Mouse (Mus musculus) right cerebral cortex, postnatal 14 days (tissue): ENCODE results near the gene Synj2.

Experiments
- DNase-seq: peaks from one replicate; pipeline ENCODE4 v3.0.0; 2022

The Synj2 gene

DNA sequence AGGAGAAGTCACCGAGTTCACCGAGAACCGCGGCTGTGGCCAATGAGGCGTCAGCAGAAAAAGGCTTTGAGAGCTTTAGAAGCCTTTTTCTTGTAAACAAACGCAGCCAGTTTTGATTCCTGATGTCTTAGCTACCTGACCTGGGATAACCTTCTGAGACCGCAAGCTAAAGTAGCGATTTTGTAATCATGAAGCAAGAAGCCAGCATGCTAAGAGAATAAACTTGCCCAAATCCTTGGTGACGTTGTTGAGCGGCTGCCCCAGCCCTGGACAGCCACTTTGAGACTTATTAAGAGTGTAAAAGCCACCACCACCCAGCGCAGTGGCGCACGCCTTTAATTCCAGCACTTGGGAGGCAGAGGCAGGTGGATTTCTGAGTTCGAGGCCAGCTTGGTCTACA, 4.8 kb upstream of the Synj2 start:
- DNase-seq: no peak

DNA sequence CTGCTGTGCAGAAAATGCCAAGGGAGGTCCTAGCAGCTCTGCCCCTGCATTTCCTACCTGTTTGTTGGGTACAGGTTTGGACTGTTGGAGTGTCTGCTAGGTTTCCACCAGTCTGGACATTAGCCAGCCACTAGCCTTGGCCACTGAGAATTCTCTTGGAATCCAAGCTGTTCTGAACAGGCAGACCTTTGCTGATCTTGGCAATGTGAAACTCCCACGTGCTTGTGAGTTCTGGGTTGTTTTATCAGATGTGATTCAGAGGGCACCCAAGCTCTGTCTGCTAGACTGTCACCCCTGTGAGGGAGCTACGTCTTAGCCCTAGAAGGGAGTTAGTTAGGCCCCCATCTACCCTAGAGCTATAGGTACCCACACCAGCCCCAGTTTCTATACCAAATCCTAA, 3.6 kb upstream of the Synj2 start:
- DNase-seq: no peak

DNA sequence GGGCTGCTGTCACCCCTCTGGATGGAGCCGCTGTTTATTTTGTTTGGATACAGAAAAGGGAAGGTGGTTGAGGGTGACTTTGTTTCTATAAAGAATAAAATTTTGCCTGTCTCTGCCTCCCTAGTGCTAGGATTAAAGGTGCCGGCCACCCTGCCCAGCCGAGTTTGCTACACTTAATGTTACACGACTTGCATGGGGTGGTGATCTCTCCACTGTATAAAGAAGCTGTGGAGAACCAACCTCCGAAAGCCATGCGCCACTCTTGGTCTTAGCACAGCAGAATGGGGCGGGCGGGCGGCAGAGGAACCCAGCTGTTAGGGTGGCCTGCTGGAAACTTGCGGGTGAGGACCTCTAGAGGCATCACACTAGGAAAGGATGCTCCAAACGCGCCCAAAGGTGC, 1.2 kb upstream of the Synj2 start:
- DNase-seq: no peak

- DNase-seq: peak; percentile 77
These were observed 288 bp upstream of the Synj2 start for GRCm38 (mm10) chr17:5940792-5941191.

DNA sequence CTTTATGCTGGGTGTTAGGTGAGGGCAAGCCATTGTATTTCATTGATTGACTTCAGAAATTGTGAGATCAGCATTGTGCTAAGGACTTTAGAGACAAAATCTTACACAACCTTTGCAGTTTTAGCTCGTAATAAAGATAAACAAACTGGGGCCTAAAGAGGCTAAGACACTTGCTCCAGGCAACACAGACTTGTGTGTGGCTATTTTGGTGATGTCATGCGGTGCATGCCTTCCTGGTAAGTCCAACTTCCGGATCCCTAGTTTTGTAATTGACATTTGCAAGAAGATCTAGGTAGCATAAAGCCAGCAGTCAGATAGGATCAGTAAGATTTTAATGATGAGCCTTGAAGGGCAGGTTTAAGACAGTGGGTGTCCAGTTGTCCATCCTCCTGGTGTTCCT, 1.1 kb downstream of the Synj2 start:
- no peak for DNase-seq

- DNase-seq: no peak
These were observed 2.0 kb downstream of the Synj2 start for GRCm38 (mm10) chr17:5943053-5943452.

GRCm38 (mm10) chr17:5947039-5947438, 6.0 kb downstream of the Synj2 start:
- DNase-seq: no peak

- DNase-seq: no peak
These were observed 11.4 kb downstream of the Synj2 start for GRCm38 (mm10) chr17:5952455-5952854.

DNA sequence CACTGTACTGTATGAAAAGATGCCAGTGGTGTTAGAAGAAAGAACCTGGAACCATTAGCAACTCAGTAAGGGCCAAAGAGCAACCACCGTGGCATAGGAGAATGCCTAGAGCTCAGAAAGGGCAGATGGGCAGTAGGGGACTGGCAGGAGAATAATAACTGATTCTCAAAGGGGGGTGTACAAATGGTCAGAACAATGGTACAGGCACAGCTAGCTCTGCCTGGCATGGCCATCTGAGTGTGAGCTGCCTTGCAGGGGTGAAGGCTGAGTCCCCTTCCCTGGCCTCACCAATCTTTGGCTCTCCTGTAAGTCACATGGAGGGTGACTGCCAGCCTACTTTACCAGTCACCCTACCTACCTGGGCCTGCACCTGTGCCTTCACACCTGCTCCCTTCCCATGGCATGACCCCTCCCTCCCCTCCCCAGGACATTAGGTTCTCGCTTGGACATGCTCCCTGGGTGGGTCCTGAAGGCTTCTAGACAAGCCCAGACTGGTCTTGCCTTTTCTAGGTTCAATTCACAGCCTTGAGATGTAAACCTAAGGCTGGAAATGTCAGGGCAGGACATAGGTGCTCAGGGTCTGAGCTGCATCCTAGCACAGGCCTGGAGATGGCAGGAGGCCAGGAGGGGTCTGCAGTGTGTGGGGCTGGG, 15.4 kb downstream of the Synj2 start:
- DNase-seq: no peak

DNA sequence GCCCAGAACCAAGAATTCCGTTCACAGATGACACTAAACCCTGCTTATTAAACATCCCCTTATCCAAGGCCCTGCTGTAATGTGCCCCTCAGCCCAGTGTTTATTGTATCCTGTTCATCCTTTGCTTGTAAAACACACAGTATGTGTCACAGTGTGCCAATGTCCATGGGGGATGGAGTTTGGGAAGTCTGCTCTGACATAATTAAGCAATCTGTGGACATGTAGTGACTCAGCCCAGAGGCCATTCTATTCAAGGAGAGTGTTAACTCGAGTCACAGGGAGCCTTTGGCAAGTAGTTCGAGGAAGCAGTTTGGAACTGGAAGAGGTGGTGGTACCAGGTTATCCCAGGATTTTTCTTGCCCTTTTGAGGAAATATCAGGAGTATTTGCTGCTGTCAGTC, 16.0 kb downstream of the Synj2 start:
- no peak for DNase-seq

GRCm38 (mm10) chr17:5958229-5958628, 17.1 kb downstream of the Synj2 start:
- no peak for DNase-seq

- DNase-seq: no peak
These were observed 17.6 kb downstream of the Synj2 start for GRCm38 (mm10) chr17:5958636-5959035.

DNA sequence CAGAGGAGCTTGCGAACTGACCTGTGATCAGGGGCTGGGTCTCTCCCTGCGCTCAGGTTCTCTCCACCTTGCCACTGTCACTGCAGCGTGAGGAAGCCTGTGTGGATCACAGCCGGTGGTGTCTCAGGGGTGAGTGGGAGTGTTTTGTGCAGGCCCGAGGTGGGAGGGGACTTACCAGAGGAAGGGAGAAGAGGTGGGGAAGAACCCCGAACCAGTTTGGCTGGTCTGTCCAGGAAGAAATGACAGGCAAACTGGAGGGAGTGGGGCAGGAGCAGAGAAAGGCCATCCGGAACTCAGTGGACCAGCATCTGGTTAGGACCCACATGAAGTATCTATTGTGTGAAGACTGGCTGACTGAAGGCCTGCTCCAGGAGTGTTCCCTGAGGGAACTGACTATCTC, 18.0 kb downstream of the Synj2 start:
- no peak for DNase-seq

DNA sequence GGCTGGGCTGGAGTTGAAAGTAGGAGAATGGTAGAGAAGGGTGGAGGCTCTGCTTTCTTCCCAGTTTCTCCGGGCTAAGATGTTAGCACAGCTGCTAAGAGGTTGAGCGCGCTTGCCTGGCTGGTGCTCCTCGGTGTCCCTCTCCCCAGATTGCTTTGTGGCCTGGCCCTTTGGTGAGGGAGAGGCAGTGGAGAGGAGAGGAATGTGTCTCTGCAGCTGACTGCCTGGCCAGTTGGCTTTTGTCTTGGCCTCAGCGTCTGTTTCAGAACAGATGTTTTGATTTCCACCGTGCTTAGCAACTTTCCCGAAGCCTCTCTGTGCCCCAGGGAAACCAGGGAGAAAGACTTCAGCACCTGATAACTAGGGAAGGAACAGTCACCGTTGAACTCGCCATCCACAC, 18.7 kb downstream of the Synj2 start:
- no peak for DNase-seq

- DNase-seq: no peak
These were observed 22.7 kb downstream of the Synj2 start for GRCm38 (mm10) chr17:5963766-5964165.

DNA sequence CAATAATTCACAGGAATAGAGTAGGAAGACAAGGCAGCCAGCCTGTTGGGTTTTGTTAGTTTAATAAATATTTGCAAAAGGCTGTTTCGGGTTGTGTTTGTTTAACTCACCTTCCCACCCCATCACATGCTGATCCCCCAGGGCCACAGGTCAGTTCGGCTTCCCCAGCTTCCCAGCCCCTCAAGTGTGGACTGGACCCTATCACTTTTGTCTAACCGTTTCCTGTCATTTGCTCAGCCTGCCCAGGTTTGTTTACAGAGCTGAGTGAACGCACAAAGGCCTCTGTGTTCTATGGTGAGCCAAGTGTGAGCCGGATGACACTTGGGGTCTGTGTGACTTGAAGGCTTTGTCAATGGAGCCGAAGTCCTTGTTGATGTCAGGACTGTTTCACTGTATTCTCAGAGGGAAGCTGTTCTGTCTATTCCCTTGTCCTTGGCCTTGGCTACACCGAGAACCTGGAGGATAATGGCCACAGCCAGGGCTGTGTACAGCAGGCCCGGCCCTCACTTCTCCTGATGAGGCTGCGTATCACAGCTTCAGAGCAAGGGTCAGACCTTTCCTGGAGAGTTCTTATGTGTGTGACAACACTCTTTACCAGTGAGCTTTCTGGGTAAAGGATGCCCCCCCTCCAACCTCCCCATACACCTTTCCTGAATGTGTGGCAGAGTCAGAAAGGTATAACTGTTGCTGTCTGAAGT, 24.2 kb downstream of the Synj2 start:
- DNase-seq: no peak

DNA sequence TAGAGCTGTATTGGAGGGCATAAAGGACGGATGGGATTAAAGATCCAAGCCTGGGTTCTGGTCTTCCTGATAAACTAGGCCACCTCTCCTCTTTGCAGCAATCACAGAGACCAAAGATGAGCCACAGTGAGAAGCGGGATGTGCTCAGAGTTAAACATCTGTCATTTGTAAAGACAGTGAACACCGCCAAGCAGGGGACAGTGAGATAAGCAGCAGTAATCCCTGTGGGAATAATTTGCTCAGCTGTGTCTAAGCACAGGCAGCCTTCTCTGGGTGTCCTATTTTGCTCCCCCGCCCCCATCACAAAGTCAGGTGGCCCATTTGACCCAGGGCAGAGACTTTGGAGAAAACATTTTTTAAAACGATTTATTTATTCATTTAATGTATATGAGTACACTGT, 25.6 kb downstream of the Synj2 start:
- DNase-seq: no peak

DNA sequence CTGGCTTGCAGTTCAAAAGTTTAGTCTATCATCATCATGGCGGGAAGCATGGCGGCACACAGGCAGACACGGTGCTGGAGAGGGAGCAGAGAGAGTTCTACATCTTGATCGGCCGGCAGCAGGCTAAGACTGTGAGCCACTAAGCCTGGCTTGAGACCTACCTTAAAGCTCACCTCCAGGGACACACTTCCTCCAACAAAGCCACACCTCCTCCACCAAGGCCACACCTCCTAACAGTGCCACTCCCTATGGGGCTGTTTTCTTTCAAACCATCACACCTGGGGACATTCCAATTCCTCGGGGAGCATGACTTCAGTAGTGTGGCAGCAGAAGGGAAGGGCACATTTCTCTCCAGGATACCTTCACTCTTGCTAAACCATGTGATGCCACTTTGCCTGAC, 27.5 kb downstream of the Synj2 start:
- no peak for DNase-seq

DNA sequence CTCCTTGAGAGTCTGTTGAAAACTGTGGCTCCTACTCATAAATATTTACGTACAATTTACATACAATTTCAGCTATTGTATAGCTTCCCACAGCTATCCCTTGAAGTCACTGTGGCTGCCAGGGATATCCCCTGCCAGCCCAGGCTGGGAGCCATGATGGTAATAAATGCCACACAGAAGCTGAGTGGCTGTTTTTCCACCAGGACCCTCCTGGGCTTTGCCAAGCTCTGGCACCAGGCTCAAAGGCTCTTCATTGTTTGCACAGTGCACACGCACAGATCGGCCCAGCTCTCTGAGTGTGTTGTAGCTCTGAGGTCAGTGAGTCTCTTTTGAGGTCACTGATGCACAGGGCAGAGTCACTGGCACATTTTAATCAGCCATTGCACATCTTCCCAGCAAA, 28.2 kb downstream of the Synj2 start:
- DNase-seq: no peak

DNA sequence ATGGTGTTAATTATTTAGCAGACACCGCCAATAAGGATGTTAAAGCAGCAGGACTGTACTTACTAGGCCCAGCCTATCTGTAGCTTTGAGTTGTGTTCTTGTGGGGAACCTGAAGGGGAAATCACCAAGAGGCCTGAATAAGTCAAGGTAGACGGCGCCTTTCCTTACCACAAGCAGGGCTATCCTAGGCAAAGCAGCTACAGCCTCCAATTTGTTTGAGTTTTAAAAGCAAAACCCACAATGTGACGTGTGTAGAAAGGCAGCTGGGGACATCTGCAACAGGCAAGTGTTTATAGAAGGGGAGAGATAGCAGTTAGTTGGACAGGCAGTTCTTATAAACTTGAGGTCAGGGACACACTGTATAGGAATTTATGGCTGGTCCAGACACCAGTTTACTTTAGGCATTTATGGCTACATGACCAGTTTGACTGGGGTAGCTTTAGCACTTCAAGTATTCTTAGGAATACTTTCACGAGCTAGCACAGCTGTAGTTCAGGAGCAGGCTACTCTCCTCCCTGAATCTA, 29.3 kb downstream of the Synj2 start:
- DNase-seq: no peak

GRCm38 (mm10) chr17:5973536-5973935, 32.5 kb downstream of the Synj2 start:
- DNase-seq: no peak

DNA sequence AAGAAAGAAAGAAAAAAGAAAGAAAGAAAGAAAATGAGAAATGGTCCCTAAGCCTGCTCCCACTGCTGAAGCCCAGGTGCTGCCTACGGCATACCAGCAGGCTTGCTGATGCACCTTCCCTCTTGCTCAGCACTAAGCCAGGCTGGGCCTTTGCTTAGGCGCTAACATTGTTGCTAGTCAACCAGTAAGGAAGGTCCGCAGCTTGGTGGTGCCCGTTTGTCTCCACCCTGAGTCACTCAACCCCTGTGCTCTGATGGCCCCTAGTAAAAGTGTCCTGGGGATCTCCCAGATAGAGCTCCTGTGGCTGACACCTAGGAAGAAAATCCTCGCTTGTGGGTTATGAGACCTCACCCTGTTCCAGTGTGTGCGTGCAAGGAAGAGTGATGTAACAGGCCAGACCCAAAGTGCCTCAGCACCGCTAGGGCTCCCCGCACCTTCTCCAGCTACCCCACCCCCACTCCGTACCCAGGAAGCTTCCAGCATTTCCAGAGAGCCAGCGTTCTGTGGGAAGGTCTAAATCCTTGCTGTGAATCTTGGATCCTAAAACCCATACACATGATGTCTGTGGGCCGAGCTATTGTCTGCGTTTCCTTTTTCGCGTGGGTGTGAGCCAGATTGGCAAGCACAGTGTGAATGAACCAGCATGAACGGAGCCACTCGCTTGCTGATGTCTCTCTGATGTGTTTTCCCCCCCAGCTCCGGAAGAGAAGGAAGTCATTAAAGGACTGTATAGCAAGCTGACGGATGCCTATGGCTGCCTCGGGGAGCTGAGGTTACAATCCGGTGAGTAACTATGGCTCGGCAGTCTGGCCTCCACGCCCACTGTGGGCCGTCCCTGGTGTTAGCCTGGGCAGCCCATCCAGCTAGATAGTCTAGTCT, 34.3 kb downstream of the Synj2 start:
- DNase-seq: peak; percentile 60

DNA sequence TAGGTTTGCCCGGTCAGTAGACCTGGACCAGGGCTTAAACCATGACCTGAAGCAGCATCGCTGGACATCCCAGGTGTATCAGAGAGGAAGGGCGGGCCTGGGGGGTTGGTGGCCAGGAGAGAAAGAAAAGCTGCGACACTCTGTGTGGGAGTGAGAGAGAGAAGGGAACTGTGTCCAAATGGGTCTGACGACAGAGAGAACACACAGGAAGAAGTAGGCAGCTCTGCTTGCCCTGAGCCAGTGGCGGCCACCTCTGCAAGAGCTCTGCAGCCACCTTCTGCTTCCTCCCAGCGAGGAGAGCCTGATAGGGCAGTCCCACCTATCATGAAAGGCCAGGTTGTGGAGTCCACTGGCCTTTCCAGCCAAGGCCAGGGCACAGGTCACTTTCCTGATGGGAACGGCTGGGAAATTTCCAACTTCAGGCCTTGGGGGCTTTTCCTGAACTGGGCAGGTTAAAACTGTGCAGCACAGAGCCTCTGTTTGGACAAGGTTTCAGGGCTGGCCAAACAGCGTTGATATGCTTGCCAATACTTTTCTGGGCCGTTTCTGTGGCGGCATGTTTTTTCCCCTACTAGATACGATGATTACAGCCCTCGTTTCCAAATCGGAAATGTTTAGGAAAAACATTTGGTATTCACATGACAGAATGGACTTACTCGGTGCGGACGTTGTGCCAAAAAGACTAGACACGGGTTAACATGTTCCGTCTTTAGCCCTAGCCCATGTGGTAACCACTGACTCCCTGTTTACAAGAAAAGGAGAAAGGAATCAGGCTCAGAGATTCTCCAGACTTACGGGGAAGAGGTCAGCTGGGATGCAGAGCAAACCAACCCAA, 35.4 kb downstream of the Synj2 start:
- DNase-seq: no peak
